In the genomic region with DNA sequence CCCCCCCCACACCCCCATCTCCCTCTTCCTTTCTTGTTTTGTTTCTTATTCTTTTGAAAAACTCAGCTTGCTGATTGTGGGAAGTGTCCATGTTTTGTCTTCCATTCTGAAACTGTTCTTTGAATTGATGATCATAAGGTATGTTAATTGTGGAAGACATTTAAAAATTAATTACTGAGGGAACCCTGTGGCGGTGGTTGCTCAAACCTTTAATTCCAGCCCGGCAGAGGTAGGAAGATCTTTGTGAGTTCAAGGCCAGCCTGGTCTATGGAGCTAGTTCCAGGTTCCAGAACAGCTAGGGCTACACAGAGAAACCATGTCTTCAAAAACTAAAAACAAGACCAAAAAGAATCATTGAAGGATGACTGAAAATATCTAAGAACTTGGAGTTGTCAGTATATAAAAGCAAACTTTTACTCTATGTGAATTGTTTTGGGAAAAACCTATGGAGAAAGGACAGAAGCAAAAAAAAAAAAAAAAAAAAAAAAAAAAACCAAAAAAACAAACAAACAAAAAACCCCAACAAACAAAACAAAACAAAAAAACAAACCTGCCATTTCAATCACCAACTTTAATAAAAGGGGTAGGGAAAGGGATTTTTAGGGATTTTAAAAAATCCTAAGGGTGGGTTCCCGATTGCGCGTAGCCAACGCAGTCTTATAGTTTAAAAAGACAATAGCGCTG, we compare ENCODE assay signal across 7 mouse cellular contexts. TPM values are rescaled to one million over a fixed set of nuclear protein-coding genes. Genes with fewer than 3 reads are reported as not detected.
A peak's percentile ranks its signal among the peaks of the same experiment; 100 is the strongest.
DNase-seq lines count a peak whose midpoint lies in the region; ATAC-seq and TF ChIP-seq lines count a peak whose summit lies in the region.

No protein-coding gene starts in this region.

- no peak overlapping the region for H3K27ac ChIP-seq in spleen, adult 2 months (ENCODE audit: insufficient read depth, low read length)
- no peak overlapping the region for H3K27ac ChIP-seq in forebrain, embryonic 11.5 days (ENCODE audit: low read depth, low read length)
- no peak overlapping the region for H3K27ac ChIP-seq in limb, embryonic 13.5 days
- no peak overlapping the region for H3K27ac ChIP-seq in stomach, embryonic 16.5 days (ENCODE audit: low read length)

- intact Hi-C loops in left cerebral cortex, postnatal 36 days (cut with DNase I), result no loop called here

- no peaks in the 10 kb centered on the region for H3K27me3 ChIP-seq in spleen, adult 2 months (ENCODE audit: control insufficient read depth, insufficient read depth, low read length)
- H3K27me3 ChIP-seq in forebrain, embryonic 11.5 days (ENCODE audit: control insufficient read depth, insufficient read depth, low read length), result no peaks in the 10 kb centered on the region
- 0 out of 2 replicates have a peak, but pooled peaks cover 4% of the 10 kb centered on the region for H3K27me3 ChIP-seq in limb, embryonic 13.5 days
- no peaks in the 10 kb centered on the region for H3K27me3 ChIP-seq in stomach, embryonic 16.5 days (ENCODE audit: control insufficient read depth, insufficient read depth, low read length)

- WGBS in spleen, adult 2 months, result 33% methylated on average over 7 of the region's 7 CpGs
- 11% methylated on average over 7 of the region's 7 CpGs for WGBS in forebrain, embryonic 11.5 days
- WGBS in limb, embryonic 13.5 days, result 22% methylated on average over 7 of the region's 7 CpGs
- WGBS in stomach, embryonic 16.5 days, result 24% methylated on average over 7 of the region's 7 CpGs

- H3K4me2 ChIP-seq in forebrain, embryonic 11.5 days (ENCODE audit: low read depth, low read length, severe bottlenecking), result peak overlapping the region; percentile 40; the same call in 1 of the 2 replicates
- H3K4me2 ChIP-seq in limb, embryonic 13.5 days (replicated peaks), result peak overlapping the region; percentile 54
- peak overlapping the region; percentile 48 for H3K4me2 ChIP-seq in stomach, embryonic 16.5 days (ENCODE audit: low read depth, low read length)

- H3K4me3 ChIP-seq in spleen, adult 2 months (ENCODE audit: extremely low read depth, insufficient read depth, insufficient read length), result peak overlapping the region; percentile 7; the same call in 1 of the 2 replicates
- H3K4me3 ChIP-seq in forebrain, embryonic 11.5 days (ENCODE audit: low read depth, low read length), result peak overlapping the region; percentile 21; the same call in 1 of the 2 replicates
- H3K4me3 ChIP-seq in limb, embryonic 13.5 days, result 0 out of 2 replicates have a peak overlapping the region, but pooled peaks have one; percentile 31
- peak overlapping the region; percentile 35 for H3K4me3 ChIP-seq in stomach, embryonic 16.5 days (replicated peaks; ENCODE audit: low read length)

- no peak for TF ChIP-seq POLR2A in spleen, adult 2 months (IDR thresholded peaks at IDR 0.05; ENCODE audit: low read depth, low read length)

- no peaks in the 10 kb centered on the region for H3K9me3 ChIP-seq in forebrain, embryonic 11.5 days (ENCODE audit: control insufficient read depth, low read length)
- no peaks in the 10 kb centered on the region for H3K9me3 ChIP-seq in limb, embryonic 13.5 days
- no peaks in the 10 kb centered on the region for H3K9me3 ChIP-seq in stomach, embryonic 16.5 days (replicated peaks; ENCODE audit: control insufficient read depth, low read length)

- H3K9ac ChIP-seq in forebrain, embryonic 11.5 days (ENCODE audit: low read length), result no peak overlapping the region
- no peak overlapping the region for H3K9ac ChIP-seq in limb, embryonic 13.5 days
- no peak overlapping the region for H3K9ac ChIP-seq in stomach, embryonic 16.5 days (ENCODE audit: low read length)

- TF ChIP-seq CTCF in spleen, adult 2 months (IDR thresholded peaks at IDR 0.05; ENCODE audit: extremely low read depth, insufficient read depth, insufficient read length, insufficient replicate concordance), result no peak

- ATAC-seq in forebrain, embryonic 11.5 days (replicated peaks; ENCODE audit: low FRiP score), result no peak
- ATAC-seq in limb, embryonic 13.5 days (ENCODE audit: low FRiP score, low read depth), result no peak
- no peak for ATAC-seq in stomach, embryonic 16.5 days (ENCODE audit: insufficient read depth, low FRiP score)

- no peak for DNase-seq in spleen, adult 2 months (ENCODE audit: low read depth in 1 of 2, low spot score in 2 of 2)
- DNase-seq in spleen, postnatal 10 days (ENCODE audit: low spot score in 2 of 2), result no peak
- no peak for DNase-seq in forebrain, embryonic 11.5 days (ENCODE audit: low spot score)
- DNase-seq in right cerebral cortex, postnatal 10 days (ENCODE audit: low spot score in 2 of 2), result no peak
- no peak for DNase-seq in left cerebral cortex, postnatal 36 days (ENCODE audit: low spot score in 2 of 2)

- H3K36me3 ChIP-seq in spleen, adult 2 months (ENCODE audit: control insufficient read depth, insufficient read depth, low read length), result no peaks in the 10 kb centered on the region
- H3K36me3 ChIP-seq in forebrain, embryonic 11.5 days (ENCODE audit: control insufficient read depth, insufficient read depth, low read length), result no peaks in the 10 kb centered on the region
- no peaks in the 10 kb centered on the region for H3K36me3 ChIP-seq in limb, embryonic 13.5 days
- H3K36me3 ChIP-seq in stomach, embryonic 16.5 days (ENCODE audit: control insufficient read depth, insufficient read depth, low read length), result no peaks in the 10 kb centered on the region

- no peaks in the 10 kb centered on the region for H3K4me1 ChIP-seq in spleen, adult 2 months (ENCODE audit: control insufficient read depth, insufficient read depth, insufficient read length)
- 0 out of 2 replicates have a peak, but pooled peaks cover 2% of the 10 kb centered on the region for H3K4me1 ChIP-seq in forebrain, embryonic 11.5 days (replicated peaks; ENCODE audit: control insufficient read depth, insufficient read depth, low read length)
- H3K4me1 ChIP-seq in limb, embryonic 13.5 days, result 0 out of 2 replicates have a peak, but pooled peaks cover 4% of the 10 kb centered on the region
- H3K4me1 ChIP-seq in stomach, embryonic 16.5 days (ENCODE audit: control insufficient read depth, insufficient read depth, low read length), result peaks cover 9% of the 10 kb centered on the region; the same call in 1 of the 2 replicates

RNA-seq across cellular contexts. Expression of a gene that starts 11.0 kb away (rescaled TPM):
- polyA plus RNA-seq in spleen, adult 2 months (2012; rRNA removed), result 46.2 and 48.1 TPM in 2 replicates
- 484 and 515 TPM in 2 replicates for polyA plus RNA-seq in forebrain, embryonic 11.5 days (2014; fragmentation: Nextera tagmentation; extraction: Ambion mirVana)
- 546 and 559 TPM in 2 replicates for polyA plus RNA-seq in limb, embryonic 13.5 days (2015; fragmentation: Nextera tagmentation; extraction: Ambion mirVana)
- polyA plus RNA-seq in stomach, embryonic 16.5 days (2015; fragmentation: Nextera tagmentation; extraction: Ambion mirVana), result 383 and 405 TPM in 2 replicates
- 100 to 1,000 TPM; 412 to 425 TPM for total RNA-seq in left cerebral cortex, postnatal 36 days (2021)

RNA-seq across cellular contexts. Expression of a gene that starts 37.3 kb away (rescaled TPM):
- polyA plus RNA-seq in spleen, adult 2 months (2012; rRNA removed), result 3.5 and 4.6 TPM in 2 replicates
- 21.5 and 22.2 TPM in 2 replicates for polyA plus RNA-seq in forebrain, embryonic 11.5 days (2014; fragmentation: Nextera tagmentation; extraction: Ambion mirVana)
- polyA plus RNA-seq in limb, embryonic 13.5 days (2015; fragmentation: Nextera tagmentation; extraction: Ambion mirVana), result 18.6 and 21.6 TPM in 2 replicates
- 15.2 and 17.3 TPM in 2 replicates for polyA plus RNA-seq in stomach, embryonic 16.5 days (2015; fragmentation: Nextera tagmentation; extraction: Ambion mirVana)
- under 1 TPM; 0.30 to 0.43 TPM for total RNA-seq in left cerebral cortex, postnatal 36 days (2021)
